Mouse (Mus musculus): ENCODE measurements around the gene Pth2. TPM values are rescaled to one million over a fixed set of nuclear protein-coding genes. Genes with fewer than 3 reads are reported as not detected.

Gene Pth2
- total RNA-seq, 2 experiments from 2014 or later: not detected

- DNase-seq (ENCODE audit: low spot score in 2 of 2): no peak
These were observed 14.8 kb downstream of the Pth2 start for GRCm38 (mm10) chr7:45195341-45196175.

GRCm38 (mm10) chr7:45196176-45196535, 15.4 kb downstream of the Pth2 start:
- DNase-seq (ENCODE audit: low spot score in 2 of 2): no peak

GRCm38 (mm10) chr7:45196994-45197393, 16.2 kb downstream of the Pth2 start:
- no peak for DNase-seq (ENCODE audit: low spot score in 2 of 2)

- DNase-seq (ENCODE audit: low spot score in 2 of 2): peak; percentile 69 to 77
These were observed 17.6 kb downstream of the Pth2 start for GRCm38 (mm10) chr7:45198435-45198834.

- no peak for DNase-seq (ENCODE audit: low spot score in 2 of 2)
These were observed 18.2 kb downstream of the Pth2 start for GRCm38 (mm10) chr7:45198961-45199360.

- no peak for DNase-seq (ENCODE audit: low spot score in 2 of 2)
These were observed 21.9 kb downstream of the Pth2 start for GRCm38 (mm10) chr7:45202654-45203053.

GRCm38 (mm10) chr7:45204380-45205143, 23.8 kb downstream of the Pth2 start, which contains the start of gene Ccdc155:
TSS of gene Ccdc155 (minus strand) at chr7:45204892.
- peak; percentile 88 to 94 for DNase-seq (ENCODE audit: low spot score in 2 of 2)

- no peak for DNase-seq (ENCODE audit: low spot score in 2 of 2)
These were observed 27.5 kb downstream of the Pth2 start for GRCm38 (mm10) chr7:45208260-45208659.

- DNase-seq (ENCODE audit: low spot score in 2 of 2): no peak
These were observed 30.3 kb downstream of the Pth2 start for GRCm38 (mm10) chr7:45211070-45211469.

- DNase-seq (ENCODE audit: low spot score in 2 of 2): no peak
These were observed 31.1 kb downstream of the Pth2 start, which contains the start of gene Dkkl1 for GRCm38 (mm10) chr7:45211851-45212251. TSS of gene Dkkl1 (minus strand) at chr7:45212147.

GRCm38 (mm10) chr7:45212356-45212755, 31.6 kb downstream of the Pth2 start:
- no peak for DNase-seq (ENCODE audit: low spot score in 2 of 2)

GRCm38 (mm10) chr7:45213708-45214107, 32.9 kb downstream of the Pth2 start:
- no peak for DNase-seq (ENCODE audit: low spot score in 2 of 2)

GRCm38 (mm10) chr7:45215673-45216441, 35.1 kb downstream of the Pth2 start, which contains the start of gene Tead2:
TSS of gene Tead2 (plus strand) at chr7:45215753.
- DNase-seq (ENCODE audit: low spot score in 2 of 2): no peak

GRCm38 (mm10) chr7:45216442-45217183, 35.8 kb downstream of the Pth2 start:
- no peak for DNase-seq (ENCODE audit: low spot score in 2 of 2)

- DNase-seq (ENCODE audit: low spot score in 2 of 2): no peak
These were observed 40.9 kb downstream of the Pth2 start for GRCm38 (mm10) chr7:45221680-45222079.

GRCm38 (mm10) chr7:45224826-45225225, 44.0 kb downstream of the Pth2 start:
- DNase-seq (ENCODE audit: low spot score in 2 of 2): no peak

- DNase-seq (ENCODE audit: low spot score in 2 of 2): no peak
These were observed 45.6 kb downstream of the Pth2 start for GRCm38 (mm10) chr7:45226421-45226820.

- DNase-seq (ENCODE audit: low spot score in 2 of 2): no peak
These were observed 47.8 kb downstream of the Pth2 start for GRCm38 (mm10) chr7:45228548-45228947.

GRCm38 (mm10) chr7:45229046-45229445, 48.3 kb downstream of the Pth2 start:
- no peak for DNase-seq (ENCODE audit: low spot score in 2 of 2)

GRCm38 (mm10) chr7:45229459-45230203, 48.8 kb downstream of the Pth2 start:
- no peak for DNase-seq (ENCODE audit: low spot score in 2 of 2)
